Mouse (Mus musculus) right cerebral cortex, postnatal 36 days (tissue): ENCODE results near the gene Gm20837.
"Not testable (repeated sequence)": the region's sequence is repeated elsewhere in the genome, so short reads cannot be mapped to it uniquely, and the experiment has no call there.

ENCODE experiments used
- DNase-seq, 2 experiments: peaks; one replicate each; pipeline ENCODE4 v3.0.0; 2022; ENCODE audit warnings: low spot score in 2 of 2, mixed read lengths in 1 of 2

Gene Gm20837

GRCm38 (mm10) chrY:90400948-90401347 is at the start of gene Gm20837:
TSS of gene Gm20837 (plus strand) at chrY:90401248.
- not testable (repeated sequence) for DNase-seq
